In the genomic region with DNA sequence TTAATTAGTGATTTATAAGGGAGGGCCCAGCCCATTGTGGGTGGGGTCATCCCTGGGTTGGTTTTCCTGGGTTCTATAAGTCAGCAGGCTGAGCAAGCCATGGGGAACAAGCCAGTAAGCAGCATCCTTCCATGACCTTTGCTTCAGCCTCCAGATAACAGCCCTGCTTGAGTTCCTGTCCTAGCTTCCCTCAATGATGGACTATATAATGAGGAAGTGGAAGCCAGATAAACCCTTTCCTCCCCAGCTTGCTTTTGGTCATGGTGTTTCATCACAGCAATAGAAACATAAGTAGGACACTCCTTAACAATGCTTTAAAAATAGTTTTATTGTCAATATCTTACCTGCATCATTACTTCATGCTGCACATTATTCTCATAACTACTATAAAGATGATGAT, we compare ENCODE assay signal across 24 mouse cellular contexts.
A peak's percentile ranks its signal among the peaks of the same experiment; 100 is the strongest.
DNase-seq lines count a peak whose midpoint lies in the region; ATAC-seq and TF ChIP-seq lines count a peak whose summit lies in the region.
"Had no signal": no experiment of that assay in that cellular context is flagged by ENCODE, and none has a peak within 500 bp of the region (broad histone marks: within the 10 kb centered on the region; RNA-seq: fewer than 3 reads in every experiment).

No protein-coding gene starts in this region.

- no peak for TF ChIP-seq POLR2A in MEL (IDR thresholded peaks at IDR 0.05; ENCODE audit: control insufficient read depth in 1 of 2, insufficient read depth in 1 of 2, low read depth in 1 of 2, low read length in 2 of 2, poor library complexity in 1 of 2)

- no peak for TF ChIP-seq CTCF in MEL (IDR thresholded peaks at IDR 0.05 in 2 of 3, conservative IDR thresholded peaks at IDR 0.05 in 1 of 3; ENCODE audit: control insufficient read depth in 1 of 3, insufficient read depth in 1 of 3, low read depth in 2 of 3, low read length in 3 of 3, poor library complexity in 1 of 3, severe bottlenecking in 1 of 3)
- no peak for TF ChIP-seq CTCF in liver, postnatal 0 days (IDR thresholded peaks at IDR 0.05; ENCODE audit: low read depth)

- no peaks in the 10 kb centered on the region for H3K79me2 ChIP-seq in MEL (ENCODE audit: control insufficient read depth, insufficient read depth, low read length, poor library complexity)

- H3K27me3 ChIP-seq in MEL (ENCODE audit: control insufficient read depth in 1 of 2, insufficient read depth in 2 of 2, low read length in 2 of 2) = no peaks in the 10 kb centered on the region
- H3K27me3 ChIP-seq in liver, postnatal 0 days (ENCODE audit: insufficient read depth, low read length) = no peaks in the 10 kb centered on the region
- H3K27me3 ChIP-seq: CH12.LX, Patski had no signal

- H3K4me3 ChIP-seq in MEL (ENCODE audit: control insufficient read depth in 1 of 2, insufficient read depth in 1 of 2, low read depth in 2 of 2, low read length in 2 of 2) = no peak overlapping the region
- H3K4me3 ChIP-seq in liver, postnatal 0 days (ENCODE audit: low read depth, low read length) = no peak overlapping the region

- H3K36me3 ChIP-seq in MEL (ENCODE audit: control insufficient read depth in 1 of 2, insufficient read depth in 2 of 2, low read length in 2 of 2) = peaks cover 4 to 28% of the 10 kb centered on the region in 2 experiments
- H3K36me3 ChIP-seq in liver, postnatal 0 days (replicated peaks; ENCODE audit: insufficient read depth, low read length) = peaks cover 9% of the 10 kb centered on the region; the same call in 1 of the 2 replicates

- H3K27ac ChIP-seq in MEL (ENCODE audit: control insufficient read depth, low read depth, low read length) = no peak overlapping the region
- H3K27ac ChIP-seq in liver, postnatal 0 days (ENCODE audit: low read depth) = no peak overlapping the region

- H3K9ac ChIP-seq in MEL (ENCODE audit: control insufficient read depth, low read depth, low read length, poor library complexity, severe bottlenecking) = no peak overlapping the region
- H3K9ac ChIP-seq in liver, postnatal 0 days (replicated peaks) = no peak overlapping the region

- TF ChIP-seq EP300 in MEL (IDR thresholded peaks at IDR 0.05; ENCODE audit: low read depth in 1 of 2, low read length in 2 of 2) = peak in 1 of 2 experiments; percentile 56; a peak in 1 of 4 replicates
- no peak for TF ChIP-seq EP300 in liver, postnatal 0 days (IDR thresholded peaks at IDR 0.05; ENCODE audit: low read depth)

- no peak overlapping the region for H3K4me2 ChIP-seq in liver, postnatal 0 days (ENCODE audit: low read depth, low read length)

- H3K4me1 ChIP-seq in MEL (ENCODE audit: control insufficient read depth in 1 of 2, insufficient read depth in 2 of 2, low read length in 2 of 2) = no peaks in the 10 kb centered on the region; a peak in 1 of 4 replicates
- H3K4me1 ChIP-seq in liver, postnatal 0 days (ENCODE audit: insufficient read depth) = no peaks in the 10 kb centered on the region

- DNase-seq in 416B (ENCODE audit: low read depth) = peak; percentile 24
- DNase-seq in MEL (ENCODE audit: low read depth, low spot score) = peak; percentile 56
- peak; percentile 33 for DNase-seq in MEL-GATA-1-ER (ENCODE audit: extremely low read depth, low read depth)
- no peak for DNase-seq in spleen, postnatal 10 days (ENCODE audit: low spot score in 2 of 2)
- no peak for DNase-seq in liver, postnatal 0 days
- DNase-seq in adrenal gland, postnatal 10 days = no peak
- DNase-seq: adrenal gland, adult 2 months; adrenal gland, adult 8-10 months; adrenal gland, postnatal 14 days; adrenal gland, postnatal 25 days; adrenal gland, postnatal 36 days; B cell, adult 2 months; cerebellum, adult 11 months; cerebellum, adult 11-12 months; cerebellum, adult 18-20 months; cerebellum, adult 2 months; cerebellum, adult 8-10 months; cerebellum, adult 9-10 months; cerebellum, adult 9-11 months had no signal

- H3K9me3 ChIP-seq in MEL (replicated peaks; ENCODE audit: insufficient read depth, low read length) = no peaks in the 10 kb centered on the region
- no peaks in the 10 kb centered on the region for H3K9me3 ChIP-seq in liver, postnatal 0 days (ENCODE audit: low read length)
- H3K9me3 ChIP-seq: G1E had no signal

- no peak for ATAC-seq in liver, postnatal 0 days
- ATAC-seq: activated CD4-positive, CD25-positive, alpha-beta regulatory T cell, adult 4 months; CD4-positive, CD25-positive, alpha-beta regulatory T cell, adult 4 months; Patski had no signal

- no peak for TF ChIP-seq RAD21 in MEL (IDR thresholded peaks at IDR 0.05; ENCODE audit: low read depth, low read length)

TF ChIP-seq in MEL, 35 proteins besides CTCF, POLR2A, EP300 and RAD21:
- TF ChIP-seq POLR2AphosphoS2 (IDR thresholded peaks at IDR 0.05; ENCODE audit: low read length) = no peak; the same call in 1 of the 2 replicates
- TF ChIP-seq RCOR1 (IDR thresholded peaks at IDR 0.05; ENCODE audit: low read depth, low read length) = 0 out of 2 replicates have a peak, but pooled peaks have one; percentile 6
- 0 out of 2 replicates have a peak, but pooled peaks have one; percentile 26 for TF ChIP-seq GATA1 (IDR thresholded peaks at IDR 0.05; ENCODE audit: low read depth, low read length)
- TF ChIP-seq SIN3A (IDR thresholded peaks at IDR 0.05; ENCODE audit: low read length) = no peak

Comparison
In these comparisons a context has a peak if more than half of its experiments do, and no peak if none do; other contexts are left out.
1. DNase-seq: peak in 416B (single experiment), MEL (single experiment) and MEL-GATA-1-ER (single experiment); none in spleen, postnatal 10 days (0 of 2), liver, postnatal 0 days (single experiment) and adrenal gland, postnatal 10 days (single experiment).